Mouse (Mus musculus) megakaryocyte, embryonic 14.5 days (primary cell): ENCODE results near the gene Nrip2. TPM values are rescaled to one million over a fixed set of nuclear protein-coding genes. Genes with fewer than 3 reads are reported as not detected.
"Not testable (repeated sequence)": the region's sequence is repeated elsewhere in the genome, so short reads cannot be mapped to it uniquely, and the experiment has no call there.

Experiments
- H3K27me3 ChIP-seq: replicated peaks from 2 replicates; pipeline ENCODE3; 2012; ENCODE audit warnings: inconsistent platforms
- H3K36me3 ChIP-seq: replicated peaks from 2 replicates; pipeline ENCODE3; 2012; ENCODE audit warnings: low read length, inconsistent platforms, mixed read lengths
- H3K4me1 ChIP-seq: 2 replicates; pipeline ENCODE4 v1.6.1; 2012; ENCODE audit warnings: inconsistent platforms
- H3K4me3 ChIP-seq: replicated peaks from 2 replicates; pipeline ENCODE3; 2012; ENCODE audit warnings: moderate library complexity, mild to moderate bottlenecking, inconsistent platforms
- H3K9me3 ChIP-seq: 2 replicates; pipeline ENCODE4 v1.6.1; 2012; ENCODE audit warnings: inconsistent platforms
- FLI1 ChIP-seq: IDR thresholded peaks from 2 replicates; pipeline ENCODE4 v1.6.1; 2012; ENCODE audit warnings: low read length, inconsistent platforms, mixed read lengths
- GATA1 ChIP-seq: IDR thresholded peaks from 3 replicates; pipeline ENCODE4 v1.6.1; 2012; ENCODE audit warnings: mixed read lengths, low read length, inconsistent platforms, borderline replicate concordance
- polyA plus RNA-seq: library from polyadenylated mRNA; stranded (reverse); fragments of >175 nt; gene quantifications from 2 replicates; pipeline ENCODE4 v1.2.3, GENCODE M21; 2012; ENCODE audit warnings: low replicate concordance; ENCODE audit not compliant: insufficient read depth

Gene Nrip2
- polyA plus RNA-seq, 1 experiment: not detected

GRCm38 (mm10) chr6:128366466-128366865 is 32.6 kb upstream of the Nrip2 start:
- Histone ChIP-seq H3K27me3 (no peaks in the 10 kb centered on the region), H3K4me3 (no peak overlapping the region), H3K36me3 (peaks cover 62% of the 10 kb centered on the region), H3K9me3 (no peaks in the 10 kb centered on the region), H3K4me1 (peaks cover 32% of the 10 kb centered on the region)
- no peak for TF ChIP-seq GATA1
- TF ChIP-seq FLI1: no peak

- H3K4me1 ChIP-seq: peaks cover 17% of the 10 kb centered on the region
- H3K9me3 ChIP-seq: no peaks in the 10 kb centered on the region
- peaks cover 97% of the 10 kb centered on the region for H3K36me3 ChIP-seq
- H3K4me3 ChIP-seq: no peak overlapping the region
- no peak for TF ChIP-seq GATA1
- no peak for TF ChIP-seq FLI1
- no peaks in the 10 kb centered on the region for H3K27me3 ChIP-seq
These were observed 29.1 kb upstream of the Nrip2 start for GRCm38 (mm10) chr6:128370040-128370439.

GRCm38 (mm10) chr6:128375192-128375591 is 23.9 kb upstream of the Nrip2 start, which contains the start of the genes Tex52 and Gm44596:
TSS of gene Tex52 (plus strand) at chr6:128375456.
TSS of gene Gm44596 (plus strand) at chr6:128375503.
- no peaks in the 10 kb centered on the region for H3K9me3 ChIP-seq
- TF ChIP-seq FLI1 (no peak), GATA1 (no peak)
- peaks cover 13% of the 10 kb centered on the region for H3K4me1 ChIP-seq
- peaks cover 5% of the 10 kb centered on the region for H3K27me3 ChIP-seq
- H3K36me3 ChIP-seq: peaks cover 59% of the 10 kb centered on the region
- H3K4me3 ChIP-seq: no peak within 1 kb of the TSS

GRCm38 (mm10) chr6:128376371-128377085 is 22.6 kb upstream of the Nrip2 start:
- Histone ChIP-seq H3K4me3 (no peak overlapping the region), H3K4me1 (peaks cover 19% of the 10 kb centered on the region), H3K36me3 (peaks cover 46% of the 10 kb centered on the region), H3K9me3 (no peaks in the 10 kb centered on the region), H3K27me3 (peaks cover 7% of the 10 kb centered on the region)
- TF ChIP-seq GATA1: no peak
- TF ChIP-seq FLI1: no peak

GRCm38 (mm10) chr6:128379636-128380035 is 19.5 kb upstream of the Nrip2 start:
- peaks cover 15% of the 10 kb centered on the region for H3K36me3 ChIP-seq
- peaks cover 25% of the 10 kb centered on the region for H3K27me3 ChIP-seq
- peaks cover 14% of the 10 kb centered on the region for H3K4me1 ChIP-seq
- H3K9me3 ChIP-seq: no peaks in the 10 kb centered on the region
- H3K4me3 ChIP-seq: no peak overlapping the region
- TF ChIP-seq GATA1: no peak
- no peak for TF ChIP-seq FLI1

- H3K4me1 ChIP-seq: peaks cover 14% of the 10 kb centered on the region
- H3K27me3 ChIP-seq: peaks cover 32% of the 10 kb centered on the region
- H3K9me3 ChIP-seq, H3K36me3 ChIP-seq, H3K4me3 ChIP-seq: not testable (repeated sequence)
These were observed 18.4 kb upstream of the Nrip2 start for GRCm38 (mm10) chr6:128380594-128381167.

GRCm38 (mm10) chr6:128381254-128381653 is 17.8 kb upstream of the Nrip2 start:
- Histone ChIP-seq H3K9me3 (no peaks in the 10 kb centered on the region), H3K36me3 (peaks cover 6% of the 10 kb centered on the region), H3K4me3 (no peak overlapping the region), H3K4me1 (peaks cover 14% of the 10 kb centered on the region), H3K27me3 (peaks cover 36% of the 10 kb centered on the region)
- no peak for TF ChIP-seq FLI1

GRCm38 (mm10) chr6:128383752-128384151 is 15.3 kb upstream of the Nrip2 start:
- no peaks in the 10 kb centered on the region for H3K9me3 ChIP-seq
- H3K4me3 ChIP-seq: no peak overlapping the region
- peaks cover 14% of the 10 kb centered on the region for H3K4me1 ChIP-seq
- TF ChIP-seq FLI1 (no peak), GATA1 (no peak)
- no peaks in the 10 kb centered on the region for H3K36me3 ChIP-seq
- peaks cover 42% of the 10 kb centered on the region for H3K27me3 ChIP-seq

GRCm38 (mm10) chr6:128385026-128385425 is 14.1 kb upstream of the Nrip2 start:
- peaks cover 44% of the 10 kb centered on the region for H3K27me3 ChIP-seq
- peaks cover 7% of the 10 kb centered on the region for H3K4me1 ChIP-seq
- no peaks in the 10 kb centered on the region for H3K36me3 ChIP-seq
- H3K4me3 ChIP-seq: no peak overlapping the region
- H3K9me3 ChIP-seq: no peaks in the 10 kb centered on the region
- no peak for TF ChIP-seq FLI1
- TF ChIP-seq GATA1: no peak

GRCm38 (mm10) chr6:128389185-128389584 is 9.9 kb upstream of the Nrip2 start:
- H3K27me3 ChIP-seq: peaks cover 32% of the 10 kb centered on the region
- no peak overlapping the region for H3K4me3 ChIP-seq
- H3K9me3 ChIP-seq: no peaks in the 10 kb centered on the region
- H3K36me3 ChIP-seq: no peaks in the 10 kb centered on the region
- no peaks in the 10 kb centered on the region for H3K4me1 ChIP-seq
- TF ChIP-seq GATA1: no peak
- no peak for TF ChIP-seq FLI1
